Mouse (Mus musculus) kidney, postnatal 25 days (tissue): ENCODE results near the gene Pltp.
"Not testable (repeated sequence)": the region's sequence is repeated elsewhere in the genome, so short reads cannot be mapped to it uniquely, and the experiment has no call there.

Source experiments
- DNase-seq, 2 experiments: peaks; one replicate each; pipeline ENCODE4 v3.0.0; 2021; ENCODE audit warnings: mixed read lengths in 2 of 2

Pltp gene

GRCm38 (mm10) chr2:164804533-164805331 is 52.8 kb downstream of the Pltp start, which contains the start of the genes Acot8 and Zswim3:
Gene Acot8, minus strand, starts transcription at chr2:164804882.
Gene Zswim3, plus strand, starts transcription at chr2:164805098.
- DNase-seq = peak; percentile 98

GRCm38 (mm10) chr2:164803921-164804313 is 53.6 kb downstream of the Pltp start:
- DNase-seq = no peak

DNA sequence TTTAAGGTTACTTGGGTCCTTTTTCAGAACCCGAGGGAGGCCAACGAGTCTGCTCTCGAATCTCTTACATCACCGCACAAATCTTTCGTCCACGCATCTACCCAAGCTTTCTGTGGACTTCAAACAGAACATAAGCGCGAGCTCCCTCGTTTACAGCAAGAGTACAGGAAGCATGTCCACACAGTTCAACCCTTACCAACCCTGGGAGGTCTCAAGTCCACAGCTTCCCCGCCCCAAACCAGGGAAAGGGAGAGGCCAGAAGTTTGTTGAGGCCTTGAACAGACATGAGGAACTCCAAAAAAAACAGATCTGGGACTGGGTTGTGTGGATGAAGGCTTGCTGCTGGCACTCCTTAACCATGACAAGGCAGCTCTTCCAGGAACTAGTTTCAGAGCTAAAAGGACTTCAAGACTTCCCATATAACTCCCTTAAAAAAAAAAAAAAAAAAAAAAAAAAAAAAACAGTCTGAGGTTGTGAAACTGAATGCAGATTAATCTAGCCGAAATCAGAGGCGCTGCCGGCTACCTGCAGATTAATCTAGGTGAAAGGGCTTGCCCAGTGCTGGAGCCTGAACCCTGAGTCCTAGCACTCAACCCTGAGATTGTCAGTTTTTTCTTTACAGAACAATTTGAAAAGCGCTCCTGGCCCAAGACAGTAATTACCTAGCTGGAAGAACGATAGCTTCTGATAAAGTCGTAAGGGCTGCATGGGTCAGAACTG is 54.1 kb downstream of the Pltp start:
- peak in 1 of 2 experiments; percentile 73 for DNase-seq

DNA sequence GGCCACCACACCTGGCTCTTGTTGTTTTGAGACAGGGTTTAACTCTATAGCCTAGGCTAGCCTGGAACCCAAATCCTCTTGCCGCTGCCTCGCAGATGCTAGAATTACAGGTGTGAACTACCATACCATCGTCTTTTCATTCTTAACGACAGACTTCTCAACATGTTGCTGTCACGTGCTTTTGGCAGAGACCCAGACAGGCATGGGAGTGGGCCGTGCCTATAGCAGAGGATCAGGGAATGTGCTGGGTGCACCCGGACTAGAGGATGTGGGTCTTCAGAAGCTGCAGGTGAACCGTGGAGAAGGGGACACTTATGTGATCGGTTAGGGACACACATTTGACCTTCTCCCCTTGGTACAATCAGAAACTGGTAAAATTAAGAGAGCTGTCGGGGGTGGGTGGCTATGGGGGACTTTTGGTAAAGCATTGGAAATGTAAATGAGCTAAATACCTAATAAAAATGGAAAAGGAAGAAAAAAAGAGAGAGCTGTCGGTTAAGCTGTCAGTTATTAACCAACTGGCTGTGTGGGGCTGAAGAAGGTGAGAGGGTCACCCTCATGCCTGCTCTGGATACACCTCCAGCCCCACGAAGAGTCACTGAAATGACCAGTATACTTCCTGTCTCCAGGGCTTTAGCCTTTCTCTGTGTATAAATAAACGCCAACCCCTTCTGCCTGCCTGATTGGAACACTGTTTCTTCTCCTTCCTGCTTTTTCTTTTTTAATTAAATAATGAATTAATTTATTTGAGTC is 57.1 kb downstream of the Pltp start:
- peak; percentile 39 to 56 for DNase-seq

- not testable (repeated sequence) for DNase-seq
These were observed 59.0 kb downstream of the Pltp start for GRCm38 (mm10) chr2:164798554-164798953.

DNA sequence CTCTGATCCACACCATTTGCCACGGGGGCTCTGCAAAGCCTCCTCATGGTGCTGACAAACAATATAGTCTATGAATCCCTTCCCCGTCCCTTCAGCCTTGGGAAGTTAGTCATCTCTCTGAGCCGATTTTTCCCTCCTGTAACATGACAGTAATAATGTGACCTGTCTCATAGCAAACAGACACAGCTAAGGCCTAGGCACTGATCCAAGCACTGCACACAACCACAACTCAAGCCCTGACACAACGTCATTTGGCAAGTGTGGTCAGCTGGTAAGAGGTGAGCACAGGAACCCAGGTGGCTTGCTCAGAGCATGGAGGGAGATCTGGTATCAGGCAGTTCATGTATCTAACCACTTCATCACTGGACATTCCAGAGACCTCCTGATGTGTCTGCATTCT is 61.6 kb downstream of the Pltp start:
- DNase-seq = no peak

GRCm38 (mm10) chr2:164794293-164794692 is 63.2 kb downstream of the Pltp start:
- DNase-seq = peak; percentile 91 to 96

DNA sequence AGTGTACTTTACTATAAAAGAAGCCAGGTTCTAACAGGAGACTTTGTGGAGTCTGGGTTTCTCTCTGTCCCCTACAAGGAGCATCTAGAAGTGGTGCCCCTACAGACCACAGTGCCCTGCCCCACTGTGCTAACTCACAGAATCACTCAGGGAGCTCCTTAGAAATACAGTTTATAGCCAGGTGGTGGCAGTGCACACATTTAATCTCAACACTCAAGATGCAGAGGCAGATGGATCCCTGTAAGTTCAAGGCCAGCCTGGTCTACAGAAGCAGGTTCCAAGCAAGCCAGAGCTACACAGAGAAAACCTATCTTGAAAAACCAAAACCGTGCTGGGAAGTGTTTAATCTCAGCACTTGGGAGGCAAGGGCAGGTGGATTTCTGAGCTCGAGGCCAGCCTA is 63.7 kb downstream of the Pltp start:
- no peak for DNase-seq

- DNase-seq = peak; percentile 77
These were observed 64.3 kb downstream of the Pltp start for GRCm38 (mm10) chr2:164793236-164793635.

DNA sequence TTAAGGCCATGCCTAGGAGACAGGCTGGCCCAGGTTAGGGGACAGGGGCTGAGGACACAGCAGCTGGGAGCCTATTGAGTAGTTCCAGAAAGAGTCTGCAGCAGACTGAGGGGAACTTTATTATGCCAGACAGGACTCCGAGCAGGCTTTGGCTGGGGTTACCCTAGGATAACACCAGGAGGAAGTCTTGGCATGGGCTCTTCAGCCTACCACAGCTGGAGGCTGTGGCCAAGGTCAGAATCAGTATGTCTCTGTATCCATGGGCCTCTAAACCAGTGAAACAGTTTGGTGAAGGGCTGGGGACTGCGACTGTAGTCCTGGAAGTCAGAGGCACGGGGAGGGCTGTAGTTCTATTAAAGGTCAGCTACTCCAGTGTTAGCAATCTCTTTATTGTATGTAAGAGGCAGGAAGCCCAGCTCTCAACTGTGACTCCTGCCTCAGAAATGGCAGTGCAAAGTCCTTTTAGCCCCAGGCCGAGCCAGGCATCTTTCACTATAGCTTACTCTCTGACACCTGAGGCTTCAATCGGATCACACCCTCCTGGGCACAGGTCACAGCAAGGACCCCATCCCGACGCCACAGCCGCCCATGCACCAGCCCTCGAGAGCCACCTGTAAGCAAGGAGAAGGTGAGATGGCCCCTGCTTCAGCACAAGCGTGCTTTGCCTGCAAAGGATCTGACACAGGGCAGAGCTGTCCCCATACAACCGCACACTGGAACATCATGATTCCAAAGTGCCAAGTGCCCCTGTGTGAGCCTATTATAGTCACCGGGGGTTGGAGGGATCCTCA is 64.9 kb downstream of the Pltp start:
- DNase-seq = peak in 1 of 2 experiments; percentile 33

GRCm38 (mm10) chr2:164791841-164792261 is 65.7 kb downstream of the Pltp start:
- peak in 1 of 2 experiments; percentile 50 for DNase-seq

GRCm38 (mm10) chr2:164790451-164790850 is 67.1 kb downstream of the Pltp start:
- DNase-seq = peak in 1 of 2 experiments; percentile 65
